Mouse (Mus musculus): Measurements from ENCODE around the gene Pex12. TPM values are rescaled to one million over a fixed set of nuclear protein-coding genes. Genes with fewer than 3 reads are reported as not detected.

Pex12 gene
- polyA plus RNA-seq, 1 experiment from 2014 or later: 14.6 TPM

DNA sequence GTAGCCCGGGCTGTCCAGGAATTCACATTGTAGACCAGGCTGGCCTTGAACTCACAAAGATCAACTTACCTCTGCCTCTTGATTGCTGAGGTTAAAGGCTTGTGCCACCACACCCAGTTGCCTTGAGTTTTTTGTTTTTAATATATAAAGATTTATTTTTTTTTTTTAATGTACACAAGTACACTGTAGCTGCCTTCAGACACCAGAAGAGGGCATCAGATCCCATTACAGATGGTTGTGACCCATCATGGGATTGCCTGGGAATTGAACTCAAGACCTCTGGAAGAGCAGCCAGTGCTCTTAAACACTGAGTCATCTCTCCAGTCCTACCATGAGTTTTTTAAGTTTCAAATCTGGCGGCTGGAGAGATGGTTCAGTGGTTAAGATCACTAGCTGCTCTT is 955 bp downstream of the Pex12 start:
- no peak overlapping the region for H3K27ac ChIP-seq (replicated peaks)
- ATAC-seq (ENCODE audit: low FRiP score): no peak

DNA sequence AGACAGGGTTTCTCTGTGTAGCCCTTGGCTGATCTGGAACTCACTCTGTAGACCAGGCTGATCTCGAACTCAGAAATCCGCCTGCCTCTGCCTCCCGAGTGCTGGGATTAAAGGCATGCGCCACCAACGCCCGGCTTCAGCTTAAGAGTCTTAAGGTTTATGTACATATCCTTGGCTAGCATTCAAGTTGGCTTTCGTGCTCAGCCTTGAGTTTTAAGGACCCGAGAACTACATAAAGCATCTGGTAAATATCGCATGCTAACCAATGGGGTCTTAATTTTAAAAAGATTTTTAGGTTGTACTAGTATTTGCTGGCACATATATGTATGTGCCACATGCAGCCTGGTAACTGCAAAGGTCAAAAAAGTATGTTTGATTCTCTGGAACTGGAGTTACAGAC is 2.7 kb downstream of the Pex12 start:
- 94% methylated on average over 9 of the region's 9 CpGs for WGBS
- peak overlapping the region; percentile 74; the same call in 1 of the 2 replicates for H3K4me2 ChIP-seq
- ATAC-seq (ENCODE audit: low FRiP score): no peak

More for the DNA sequence above, 955 bp downstream of the Pex12 start:
- H3K36me3 ChIP-seq: peaks cover 1% of the 10 kb centered on the region
- H3K9ac ChIP-seq (replicated peaks): no peak overlapping the region
- 71% methylated on average over 2 of the region's 2 CpGs for WGBS
- H3K9me3 ChIP-seq (replicated peaks): no peaks in the 10 kb centered on the region
- H3K4me2 ChIP-seq: peak overlapping the region; percentile 74
- H3K27me3 ChIP-seq (replicated peaks): no peaks in the 10 kb centered on the region
- H3K4me1 ChIP-seq: peaks cover 57% of the 10 kb centered on the region
- 0 out of 2 replicates have a peak overlapping the region, but pooled peaks have one; percentile 63 for H3K4me3 ChIP-seq (replicated peaks)

DNA sequence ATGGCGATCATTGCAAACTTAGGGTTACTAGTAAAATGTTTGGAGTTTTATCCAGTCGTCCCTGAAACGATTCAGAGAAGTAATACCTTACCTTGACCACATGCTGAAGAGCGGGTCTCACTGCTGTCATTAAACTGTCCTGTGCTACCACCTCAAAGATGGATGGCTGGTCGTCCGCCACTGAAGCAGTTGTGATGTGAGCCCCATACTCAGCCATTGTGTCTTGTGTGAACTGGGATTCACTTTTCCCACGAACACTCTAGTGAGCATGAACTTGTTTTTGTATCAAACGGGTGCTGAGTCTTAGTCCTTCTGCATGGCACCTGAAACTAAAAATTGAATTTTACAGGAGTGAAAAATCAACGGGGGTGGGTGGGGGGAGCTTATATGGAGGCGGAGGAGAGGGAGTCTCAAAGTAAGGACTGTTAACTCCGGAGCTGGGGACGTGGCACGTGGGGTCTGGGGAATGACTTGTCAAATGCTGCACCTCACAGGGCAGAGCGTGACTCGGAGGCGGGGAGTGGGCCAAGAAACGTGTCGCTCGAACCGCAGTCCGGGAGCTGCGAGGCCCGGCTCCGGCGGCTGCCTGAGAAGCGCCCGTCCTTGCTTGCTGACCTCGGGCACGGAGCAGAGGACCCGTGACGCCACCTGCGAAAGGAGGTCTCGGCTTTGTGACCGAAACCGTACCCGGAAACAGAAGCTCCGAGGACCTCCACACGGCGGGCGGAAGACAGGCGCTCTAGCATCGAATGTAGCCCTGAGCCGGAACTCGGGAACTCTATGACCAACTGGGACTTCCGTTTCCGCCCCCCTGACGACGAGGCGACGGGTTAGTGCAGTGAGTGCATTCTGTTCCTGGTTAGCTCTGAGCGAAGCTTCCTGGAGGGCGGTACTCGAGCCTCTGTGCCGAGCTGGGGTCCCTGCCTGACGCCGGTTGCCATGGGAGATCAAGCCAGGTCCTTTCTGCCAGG is 3.9 kb downstream of the Pex12 start, which contains the start of gene Ap2b1:
Gene Ap2b1 (plus strand): TSS at position 800 of the 971 bp plus-strand sequence.
- peak; percentile 92 for ATAC-seq (ENCODE audit: low FRiP score)
- peak within 1 kb of the TSS; percentile 93 for H3K27ac ChIP-seq (replicated peaks)
- H3K27me3 ChIP-seq (replicated peaks): no peaks in the 10 kb centered on the region
- peak within 1 kb of the TSS; percentile 87 for H3K9ac ChIP-seq (replicated peaks)
- peak within 1 kb of the TSS; percentile 74 for H3K4me3 ChIP-seq (replicated peaks)
- 2% methylated on average over 56 of the region's 56 CpGs for WGBS
- peaks cover 50% of the 10 kb centered on the region for H3K4me1 ChIP-seq
- H3K36me3 ChIP-seq: peaks cover 14% of the 10 kb centered on the region
- no peaks in the 10 kb centered on the region for H3K9me3 ChIP-seq (replicated peaks)
- H3K4me2 ChIP-seq: peak within 1 kb of the TSS; percentile 74

More for the DNA sequence above, 2.7 kb downstream of the Pex12 start:
- Histone ChIP-seq H3K9ac (replicated peaks) (no peak overlapping the region), H3K9me3 (replicated peaks) (no peaks in the 10 kb centered on the region), H3K27me3 (replicated peaks) (no peaks in the 10 kb centered on the region), H3K27ac (replicated peaks) (no peak overlapping the region), H3K4me1 (peaks cover 54% of the 10 kb centered on the region), H3K4me3 (replicated peaks) (no peak overlapping the region), H3K36me3 (peaks cover 14% of the 10 kb centered on the region)

DNA sequence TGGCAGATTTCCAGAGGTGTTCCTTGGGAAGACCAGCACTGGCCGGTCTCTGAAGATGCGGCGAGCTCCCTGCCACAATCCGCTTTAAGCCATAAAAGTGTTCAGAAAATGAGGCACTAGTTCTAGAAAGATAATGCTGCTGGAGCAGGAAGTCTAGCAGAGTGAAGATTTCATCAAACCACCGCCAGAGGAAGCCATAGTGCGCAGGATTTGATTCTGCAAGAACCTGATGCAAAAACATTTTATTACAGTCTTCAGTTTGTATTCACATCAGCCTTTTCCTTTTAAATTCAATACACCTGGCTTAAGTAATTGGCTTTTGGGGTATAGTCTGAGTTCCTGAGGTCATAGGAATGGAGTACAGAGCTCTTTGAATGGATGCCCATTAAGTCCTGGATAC is 4.6 kb downstream of the Pex12 start:
- 69% methylated on average over 6 of the region's 6 CpGs for WGBS
- ATAC-seq (ENCODE audit: low FRiP score): no peak
- Histone ChIP-seq H3K36me3 (peaks cover 14% of the 10 kb centered on the region), H3K4me2 (peak overlapping the region; percentile 74), H3K9ac (replicated peaks) (peak overlapping the region; percentile 87), H3K9me3 (replicated peaks) (no peaks in the 10 kb centered on the region), H3K27me3 (replicated peaks) (no peaks in the 10 kb centered on the region), H3K4me1 (peaks cover 53% of the 10 kb centered on the region), H3K27ac (replicated peaks) (peak overlapping the region; percentile 93), H3K4me3 (replicated peaks) (peak overlapping the region; percentile 74)

DNA sequence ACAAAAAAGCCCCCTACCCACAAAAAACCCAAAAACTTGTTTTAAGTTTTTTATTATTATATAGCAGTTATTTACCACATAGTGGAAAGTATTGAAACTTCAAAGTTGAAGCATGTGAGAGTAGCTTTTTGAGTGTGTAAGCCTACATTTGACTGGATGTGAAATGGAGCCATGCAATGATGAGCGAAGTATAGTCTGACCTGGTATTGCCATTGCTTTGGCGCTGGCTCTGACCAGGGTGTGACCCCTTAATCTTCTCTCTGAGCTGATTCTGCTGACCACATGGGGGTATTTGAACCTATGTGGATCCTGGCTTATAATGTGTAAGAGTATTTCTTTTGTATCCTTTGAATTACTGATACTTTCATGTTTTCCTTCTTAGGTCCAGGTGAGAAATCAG is 8.3 kb downstream of the Pex12 start:
- ATAC-seq (ENCODE audit: low FRiP score): no peak
- no peak overlapping the region for H3K4me3 ChIP-seq (replicated peaks)
- H3K9ac ChIP-seq (replicated peaks): no peak overlapping the region
- H3K9me3 ChIP-seq (replicated peaks): no peaks in the 10 kb centered on the region
- peaks cover 57% of the 10 kb centered on the region for H3K4me1 ChIP-seq
- H3K36me3 ChIP-seq: peaks cover 14% of the 10 kb centered on the region
- no peak overlapping the region for H3K4me2 ChIP-seq
- 93% methylated on average over 2 of the region's 2 CpGs for WGBS
- H3K27ac ChIP-seq (replicated peaks): no peak overlapping the region
- no peaks in the 10 kb centered on the region for H3K27me3 ChIP-seq (replicated peaks)

DNA sequence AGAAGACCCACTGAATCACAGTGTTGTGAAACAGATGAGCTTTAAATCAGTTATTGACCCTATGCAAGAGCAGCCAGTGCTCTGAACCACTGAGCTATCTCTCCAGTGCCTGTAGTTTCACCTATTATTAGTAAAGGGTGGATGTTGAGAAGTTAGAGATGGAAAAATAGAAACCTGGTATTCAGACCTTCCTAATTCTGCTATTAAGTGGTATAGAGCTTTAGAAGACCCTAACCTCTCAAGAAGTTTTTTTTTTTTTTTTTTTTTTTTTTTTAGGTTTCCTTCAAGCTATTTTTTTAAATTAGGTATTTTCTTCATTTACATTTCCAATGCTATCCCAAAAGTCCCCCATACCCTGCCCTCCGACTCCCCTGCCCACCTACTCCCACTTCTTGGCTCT is 9.2 kb downstream of the Pex12 start:
- H3K9me3 ChIP-seq (replicated peaks): no peaks in the 10 kb centered on the region
- H3K9ac ChIP-seq (replicated peaks): peak overlapping the region; percentile 69; the same call in 1 of the 2 replicates
- WGBS: 90% methylated on average over 1 of the region's 1 CpGs
- H3K4me1 ChIP-seq: peaks cover 55% of the 10 kb centered on the region
- ATAC-seq (ENCODE audit: low FRiP score): no peak
- no peaks in the 10 kb centered on the region for H3K27me3 ChIP-seq (replicated peaks)
- no peak overlapping the region for H3K27ac ChIP-seq (replicated peaks)
- peak overlapping the region; percentile 83 for H3K4me2 ChIP-seq
- peak overlapping the region; percentile 63 for H3K4me3 ChIP-seq (replicated peaks)
- H3K36me3 ChIP-seq: peaks cover 14% of the 10 kb centered on the region

DNA sequence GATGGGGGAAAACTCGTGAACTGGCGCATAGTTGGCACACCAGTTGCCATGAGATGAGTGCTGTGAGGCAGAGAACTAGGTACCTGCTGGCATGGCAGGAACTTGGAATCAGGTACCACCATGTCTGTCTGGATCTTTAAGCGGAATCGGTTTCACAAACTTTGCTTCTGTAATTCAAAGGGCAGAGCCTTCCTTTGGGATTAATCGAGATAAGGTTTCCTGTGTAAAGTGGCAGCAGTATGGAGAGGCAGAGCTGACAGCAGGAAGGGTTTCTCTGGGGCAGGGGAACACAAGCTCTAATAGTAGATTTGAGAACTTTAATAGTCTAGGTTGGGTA is 10.2 kb downstream of the Pex12 start:
- Histone ChIP-seq H3K4me1 (peaks cover 45% of the 10 kb centered on the region), H3K4me3 (replicated peaks) (peak overlapping the region; percentile 63), H3K36me3 (peaks cover 14% of the 10 kb centered on the region), H3K9me3 (replicated peaks) (no peaks in the 10 kb centered on the region), H3K27me3 (replicated peaks) (no peaks in the 10 kb centered on the region), H3K4me2 (peak overlapping the region; percentile 83), H3K9ac (replicated peaks) (peak overlapping the region; percentile 69), H3K27ac (replicated peaks) (peak overlapping the region; percentile 76)
- WGBS: 2% methylated on average over 5 of the region's 5 CpGs
- ATAC-seq (ENCODE audit: low FRiP score): no peak

DNA sequence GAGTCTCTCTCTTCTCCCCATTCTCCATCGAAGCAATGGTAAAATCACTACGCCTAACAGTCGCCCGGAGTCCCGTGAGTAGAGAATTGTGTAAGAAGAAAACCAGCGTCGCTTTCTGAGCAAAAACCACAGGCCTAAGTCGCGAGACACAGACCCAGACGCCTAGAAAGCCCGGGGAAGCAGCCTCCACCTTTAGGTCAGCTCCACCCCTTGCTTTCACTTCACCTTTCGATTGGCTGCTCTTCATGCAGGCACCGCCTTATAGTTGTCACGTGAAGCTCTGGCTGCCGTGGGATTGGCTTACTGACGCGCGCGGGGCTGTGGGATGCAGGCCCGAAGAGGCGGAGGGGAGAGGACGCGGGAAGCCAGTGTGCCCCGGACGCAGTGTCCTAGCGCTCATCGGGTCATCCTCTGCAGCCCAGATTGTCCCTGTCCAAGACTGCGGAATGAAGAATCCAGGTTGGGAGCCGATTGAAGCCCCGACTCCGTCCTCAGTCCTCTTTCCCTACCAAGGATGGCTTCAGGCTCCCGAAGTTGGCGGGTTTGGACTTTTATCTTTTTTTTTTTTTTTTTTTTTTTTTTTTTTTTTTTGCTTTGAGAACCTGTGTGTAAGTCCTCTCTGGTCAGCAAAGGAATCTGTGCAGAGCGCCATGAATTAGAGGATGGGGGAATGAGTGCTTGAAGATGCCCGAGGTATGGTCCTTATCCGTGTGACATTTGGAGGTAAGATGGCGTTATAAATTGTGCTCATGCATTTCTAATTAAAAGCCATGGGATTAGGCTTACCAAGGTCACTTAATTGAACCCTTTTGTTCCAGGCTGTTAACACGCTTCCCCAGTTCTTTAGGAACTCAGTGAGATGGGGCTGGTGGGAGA is 10.8 kb downstream of the Pex12 start:
- Histone ChIP-seq H3K4me1 (peaks cover 39% of the 10 kb centered on the region), H3K27ac (replicated peaks) (peak overlapping the region; percentile 85), H3K4me2 (peak overlapping the region; percentile 83), H3K4me3 (replicated peaks) (peak overlapping the region; percentile 63), H3K27me3 (replicated peaks) (no peaks in the 10 kb centered on the region), H3K9ac (replicated peaks) (peak overlapping the region; percentile 69), H3K9me3 (replicated peaks) (no peaks in the 10 kb centered on the region), H3K36me3 (peaks cover 14% of the 10 kb centered on the region)
- under 1% methylated on average over 36 of the region's 38 CpGs for WGBS
- ATAC-seq (ENCODE audit: low FRiP score): peak; percentile 100

DNA sequence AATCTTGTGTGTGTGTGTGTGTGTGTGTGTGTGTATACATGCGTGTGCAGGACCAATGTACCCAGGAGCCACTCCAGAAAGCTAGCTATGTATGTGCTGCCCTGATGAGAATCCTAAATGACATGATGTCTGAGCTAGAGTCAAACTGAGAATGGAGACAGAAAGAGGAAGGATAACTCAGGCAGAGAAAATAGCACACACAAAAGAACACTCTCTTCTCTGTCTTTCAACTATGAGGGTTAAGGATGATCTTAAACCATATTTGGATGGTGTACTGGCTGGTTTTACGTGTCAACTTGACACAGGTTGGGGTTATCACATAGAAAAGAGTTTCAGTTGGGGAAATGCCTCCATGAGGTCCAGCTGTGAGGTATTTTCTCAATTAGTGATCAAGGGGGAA is 12.8 kb downstream of the Pex12 start:
- WGBS: 85% methylated on average over 2 of the region's 2 CpGs

DNA sequence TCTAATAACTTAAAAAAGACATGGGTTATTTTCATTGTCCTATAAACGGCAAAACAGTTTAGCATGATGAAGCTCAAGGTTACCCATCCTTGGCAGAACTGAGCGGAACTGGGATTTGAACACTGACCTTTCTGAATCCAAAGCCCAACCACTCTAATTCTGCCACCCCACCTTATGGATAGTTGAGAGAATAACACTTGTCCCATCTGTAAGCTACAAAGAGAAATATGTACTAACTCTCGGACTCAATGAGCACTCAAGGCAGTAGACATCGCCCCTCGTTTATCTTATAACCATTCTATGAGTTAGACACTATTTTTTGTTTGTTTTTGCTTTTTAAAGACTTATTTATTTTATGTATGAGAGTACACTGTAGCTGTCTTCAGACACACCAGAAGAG is 13.3 kb downstream of the Pex12 start:
- Histone ChIP-seq H3K4me2 (no peak overlapping the region), H3K9me3 (replicated peaks) (no peaks in the 10 kb centered on the region), H3K27me3 (replicated peaks) (no peaks in the 10 kb centered on the region), H3K4me1 (peaks cover 28% of the 10 kb centered on the region), H3K27ac (replicated peaks) (no peak overlapping the region), H3K36me3 (no peaks in the 10 kb centered on the region), H3K4me3 (replicated peaks) (no peak overlapping the region), H3K9ac (replicated peaks) (no peak overlapping the region)
- 94% methylated on average over 5 of the region's 5 CpGs for WGBS
- no peak for ATAC-seq (ENCODE audit: low FRiP score)

More for the DNA sequence above, 12.8 kb downstream of the Pex12 start:
- no peak overlapping the region for H3K4me3 ChIP-seq (replicated peaks)
- H3K4me1 ChIP-seq: peaks cover 31% of the 10 kb centered on the region
- no peak overlapping the region for H3K9ac ChIP-seq (replicated peaks)
- no peaks in the 10 kb centered on the region for H3K36me3 ChIP-seq
- no peaks in the 10 kb centered on the region for H3K9me3 ChIP-seq (replicated peaks)
- ATAC-seq (ENCODE audit: low FRiP score): no peak
- no peaks in the 10 kb centered on the region for H3K27me3 ChIP-seq (replicated peaks)
- no peak overlapping the region for H3K4me2 ChIP-seq
- H3K27ac ChIP-seq (replicated peaks): no peak overlapping the region

DNA sequence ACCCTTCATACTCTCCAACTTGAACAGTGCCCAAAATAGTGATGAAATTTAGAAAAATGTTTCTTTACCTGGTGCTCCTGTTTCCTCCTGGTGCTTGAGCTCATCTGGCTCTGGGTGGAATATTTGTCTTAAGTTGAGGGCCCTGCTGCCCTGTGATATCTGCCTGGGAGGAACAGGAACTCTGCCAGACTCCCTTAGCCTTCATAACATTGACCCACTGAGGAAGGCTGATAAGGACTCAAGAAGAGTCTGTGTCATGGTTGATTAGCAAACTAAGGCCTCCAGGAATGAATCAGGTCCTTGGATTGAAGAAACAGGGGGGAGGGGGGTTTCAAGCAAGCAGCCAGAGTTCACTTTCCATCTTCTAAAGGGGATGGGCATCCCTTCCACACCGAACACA is 15.8 kb downstream of the Pex12 start, which contains the start of gene Slfn14:
Gene Slfn14 (minus strand): TSS at position 161 of the 400 bp plus-strand sequence.
- Histone ChIP-seq H3K4me3 (replicated peaks) (no peak within 1 kb of the TSS), H3K9ac (replicated peaks) (no peak within 1 kb of the TSS), H3K27ac (replicated peaks) (no peak within 1 kb of the TSS), H3K27me3 (replicated peaks) (no peaks in the 10 kb centered on the region), H3K9me3 (replicated peaks) (no peaks in the 10 kb centered on the region), H3K36me3 (no peaks in the 10 kb centered on the region), H3K4me1 (peaks cover 8% of the 10 kb centered on the region), H3K4me2 (no peak within 1 kb of the TSS)
- no peak for ATAC-seq (ENCODE audit: low FRiP score)
- 77% methylated on average over 1 of the region's 1 CpGs for WGBS
